Mouse (Mus musculus) embryo, embryonic 11.5 days (tissue): Measurements from ENCODE around the gene Olfr1471.
"Not testable (repeated sequence)": the region's sequence is repeated elsewhere in the genome, so short reads cannot be mapped to it uniquely, and the experiment has no call there.

ENCODE experiments used
- DNase-seq: peaks from one replicate; pipeline ENCODE4 v3.0.0-alpha.2; 2012; ENCODE audit warnings: low read depth, low spot score

Olfr1471 gene

DNA sequence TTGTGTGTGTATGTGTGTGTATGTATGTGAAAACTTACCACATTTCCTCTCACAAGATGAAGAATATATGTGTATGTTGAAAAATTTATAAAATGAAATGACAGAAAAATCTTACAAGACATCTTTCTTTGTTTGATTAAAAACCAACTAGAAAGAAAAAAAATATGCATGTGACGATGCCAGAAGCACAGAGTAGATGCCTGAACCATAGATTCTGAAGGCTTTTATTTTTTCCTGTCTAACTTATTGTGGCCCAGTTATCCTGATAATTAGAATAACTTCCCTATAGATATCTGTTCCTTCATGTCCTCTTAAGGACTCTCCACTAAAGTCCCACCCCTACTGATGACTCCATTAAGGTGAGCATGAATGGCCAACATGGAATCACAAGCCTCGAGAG lies at the start of gene Olfr1471:
TSS of gene Olfr1471 (plus strand) at position 301 of the 400 bp plus-strand sequence.
- not testable (repeated sequence) for DNase-seq

DNA sequence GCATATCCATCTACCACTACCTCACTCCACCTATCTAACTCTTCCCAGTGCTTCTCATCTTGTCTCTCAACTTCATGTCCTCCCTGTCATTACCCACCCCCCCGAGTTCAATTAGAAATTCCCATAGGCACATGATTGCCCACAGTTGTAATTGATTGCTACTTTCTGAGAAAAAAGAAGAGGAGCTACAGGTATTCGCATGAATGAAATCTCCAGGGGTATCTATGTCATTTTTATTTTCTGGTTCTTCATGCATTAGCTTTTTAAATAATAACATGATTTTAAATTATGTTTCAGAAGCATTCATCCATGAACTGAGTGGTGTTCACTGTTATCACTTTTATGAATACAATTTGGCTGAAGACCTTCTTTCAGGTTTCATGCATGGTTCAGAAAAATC lies 35.7 kb upstream of the Olfr1471 start, which contains the start of gene Olfr1469:
TSS of gene Olfr1469 (plus strand) at position 301 of the 400 bp plus-strand sequence.
- DNase-seq, result no peak

DNA sequence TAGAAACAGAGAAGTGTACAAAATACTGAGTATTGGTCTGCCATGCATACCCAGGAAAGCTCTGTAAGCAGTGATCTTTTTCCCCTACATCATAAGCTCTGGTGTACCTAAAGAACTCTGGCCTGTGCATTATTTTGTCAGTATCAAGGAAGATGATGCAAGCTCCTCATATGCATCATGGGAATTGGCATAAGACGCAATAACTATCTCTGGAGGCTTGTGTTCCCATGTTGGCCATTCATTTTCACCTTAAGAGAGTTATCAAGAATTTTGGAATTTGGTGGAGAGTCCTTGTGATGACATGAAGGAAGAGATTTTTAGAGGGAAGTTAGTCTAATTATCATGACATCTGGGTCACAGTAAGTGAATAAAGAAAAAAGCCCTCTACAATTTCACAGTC lies 12.8 kb downstream of the Olfr1471 start, which contains the start of gene Olfr1472:
TSS of gene Olfr1472 (minus strand) at position 101 of the 400 bp plus-strand sequence.
- DNase-seq, result no peak

DNA sequence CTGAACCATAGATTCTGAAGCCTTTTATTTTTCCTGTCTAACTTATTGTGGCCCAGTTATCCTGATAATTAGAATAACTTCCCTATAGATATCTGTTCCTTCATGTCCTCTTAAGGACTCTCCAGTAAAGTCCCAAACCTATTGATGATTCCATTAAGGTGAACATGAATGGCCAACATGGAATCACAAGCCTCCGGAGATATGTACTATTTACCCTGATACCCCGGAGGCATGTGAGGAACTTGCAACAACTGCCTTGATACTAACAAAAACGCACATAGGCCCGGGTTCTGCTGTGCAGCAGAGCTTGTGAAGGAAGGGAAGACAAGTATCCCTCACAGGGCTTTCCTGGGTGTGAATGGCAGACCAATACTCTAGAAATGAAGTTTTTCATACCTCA lies 26.1 kb downstream of the Olfr1471 start, which contains the start of gene Olfr1474:
TSS of gene Olfr1474 (plus strand) at position 301 of the 400 bp plus-strand sequence.
- not testable (repeated sequence) for DNase-seq

DNA sequence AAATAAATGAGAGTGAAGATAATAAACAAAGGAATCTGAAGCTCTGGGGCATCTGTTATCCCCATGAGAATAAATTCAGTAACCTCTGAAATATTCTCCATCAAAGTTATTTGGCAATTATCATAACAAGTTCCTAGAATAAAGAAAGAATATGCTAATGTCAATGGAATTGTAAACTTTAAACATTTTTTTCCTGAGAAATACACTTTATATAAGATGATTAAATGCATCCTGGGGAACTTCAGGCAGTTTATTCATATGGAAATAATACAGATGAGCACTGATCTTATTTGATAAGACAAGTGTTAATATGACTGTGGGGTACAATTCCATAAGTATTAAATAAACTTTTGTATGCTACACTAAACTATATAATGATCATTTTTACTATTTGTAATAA lies 36.9 kb downstream of the Olfr1471 start, which contains the start of gene Olfr1475:
TSS of gene Olfr1475 (minus strand) at position 101 of the 400 bp plus-strand sequence.
- no peak for DNase-seq

DNA sequence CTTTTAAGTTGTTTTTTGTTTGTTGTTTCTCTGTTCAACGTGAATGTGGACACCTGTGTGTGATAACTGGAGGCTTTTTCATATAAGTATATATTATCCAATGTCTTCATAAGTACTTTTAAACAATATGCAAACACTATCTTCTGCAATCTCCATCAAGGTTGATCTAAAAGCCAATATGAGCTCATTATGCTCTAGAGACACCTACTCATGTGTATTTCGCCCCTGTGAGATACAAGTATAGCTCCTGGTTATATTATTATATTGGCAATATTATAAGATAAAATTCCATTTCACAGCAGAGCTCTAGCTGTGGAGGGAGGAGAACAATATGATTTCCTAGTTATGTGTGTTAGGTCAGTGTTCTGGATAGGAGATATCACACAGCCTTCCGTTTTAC lies 57.0 kb downstream of the Olfr1471 start, which contains the start of gene Olfr1477:
TSS of gene Olfr1477 (plus strand) at position 301 of the 400 bp plus-strand sequence.
- DNase-seq, result no peak
